Mouse (Mus musculus): ENCODE measurements around the gene Mrpl34. TPM values are rescaled to one million over a fixed set of nuclear protein-coding genes. Genes with fewer than 3 reads are reported as not detected.

The Mrpl34 gene
- polyA plus RNA-seq, 1 experiment from 2014 or later = 175 TPM

DNA sequence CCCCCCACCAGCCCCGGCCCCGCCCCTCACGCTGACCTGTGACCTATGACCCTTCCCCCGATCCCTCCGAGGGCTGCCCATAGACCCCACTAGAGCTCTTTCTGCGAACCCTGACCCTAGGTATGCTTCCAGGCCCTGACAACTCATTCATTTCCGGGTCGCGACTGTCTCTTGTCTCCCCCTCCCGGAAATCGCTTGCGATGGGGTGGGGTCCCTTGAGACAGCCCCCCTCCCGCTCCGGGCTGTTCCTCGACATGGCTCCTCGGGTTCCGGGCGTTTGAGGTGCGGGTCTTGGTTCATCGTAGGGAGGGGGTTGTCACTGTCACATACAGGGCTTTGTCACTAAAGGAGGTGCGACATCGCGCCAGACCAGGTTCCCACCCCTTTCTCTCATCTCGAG is 4.7 kb downstream of the Mrpl34 start:
- peaks cover 40% of the 10 kb centered on the region for H3K36me3 ChIP-seq
- under 1% methylated on average over 24 of the region's 24 CpGs for WGBS
- peak overlapping the region; percentile 94 for H3K9ac ChIP-seq
- H3K27ac ChIP-seq (ENCODE audit: poor library complexity, severe bottlenecking) = 0 out of 2 replicates have a peak overlapping the region, but pooled peaks have one; percentile 59
- H3K4me3 ChIP-seq = peak overlapping the region; percentile 96
- peak overlapping the region; percentile 85 for H3K4me2 ChIP-seq
- peaks cover 21% of the 10 kb centered on the region for H3K4me1 ChIP-seq (replicated peaks)
- H3K27me3 ChIP-seq (replicated peaks) = no peaks in the 10 kb centered on the region
- ATAC-seq (ENCODE audit: insufficient number of reproducible peaks, low FRiP score) = peak; percentile 5
- no peaks in the 10 kb centered on the region for H3K9me3 ChIP-seq (replicated peaks)

DNA sequence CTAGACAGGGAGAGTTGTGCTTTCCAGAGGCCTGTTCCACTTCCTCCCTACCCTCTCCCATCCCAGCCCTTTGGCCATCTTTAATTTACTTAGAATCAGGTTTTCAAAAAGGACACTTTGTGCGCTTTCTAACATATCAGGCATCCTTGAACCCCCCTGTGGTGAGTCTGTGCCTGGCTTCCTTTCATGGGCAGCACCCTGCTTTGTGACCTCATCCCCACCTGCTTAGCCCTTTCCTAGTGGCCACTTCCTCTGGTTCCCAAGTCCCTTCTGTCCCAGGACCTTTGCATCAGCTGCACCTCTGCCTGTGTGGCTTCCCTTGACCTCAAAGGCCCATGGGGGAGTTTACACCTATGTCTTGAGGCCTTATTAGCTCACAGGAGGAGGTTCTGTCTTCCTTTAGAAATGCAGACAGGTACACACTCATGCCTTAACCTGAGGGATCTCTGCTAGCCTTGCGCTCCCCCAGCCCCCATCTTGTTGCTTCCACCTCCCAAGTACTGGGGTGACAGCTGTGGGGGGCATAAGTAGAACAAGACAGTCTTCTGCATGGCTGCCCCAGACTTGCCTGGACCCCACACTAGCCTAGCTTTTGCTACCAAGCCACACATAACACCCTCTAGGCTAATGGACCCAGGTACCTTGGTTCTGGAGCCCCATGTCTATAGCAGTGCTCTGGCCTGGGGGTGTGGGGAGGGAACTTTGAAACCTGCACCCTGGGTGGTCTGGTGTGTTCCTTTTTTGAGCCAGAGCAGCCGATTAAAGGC is 5.6 kb downstream of the Mrpl34 start:
- no peak for ATAC-seq (ENCODE audit: insufficient number of reproducible peaks, low FRiP score)
- H3K9me3 ChIP-seq (replicated peaks) = no peaks in the 10 kb centered on the region
- no peak overlapping the region for H3K27ac ChIP-seq (ENCODE audit: poor library complexity, severe bottlenecking)
- H3K27me3 ChIP-seq (replicated peaks) = no peaks in the 10 kb centered on the region
- peak overlapping the region; percentile 96 for H3K4me3 ChIP-seq
- peak overlapping the region; percentile 85 for H3K4me2 ChIP-seq
- peak overlapping the region; percentile 94 for H3K9ac ChIP-seq
- peaks cover 20% of the 10 kb centered on the region for H3K4me1 ChIP-seq (replicated peaks)
- H3K36me3 ChIP-seq = peaks cover 49% of the 10 kb centered on the region
- 90% methylated on average over 3 of the region's 3 CpGs for WGBS

- H3K4me1 ChIP-seq (replicated peaks) = peaks cover 20% of the 10 kb centered on the region
- no peak overlapping the region for H3K9ac ChIP-seq
- ATAC-seq (ENCODE audit: insufficient number of reproducible peaks, low FRiP score) = no peak
- H3K4me3 ChIP-seq = no peak overlapping the region
- 74% methylated on average over 5 of the region's 5 CpGs for WGBS
- no peaks in the 10 kb centered on the region for H3K9me3 ChIP-seq (replicated peaks)
- 0 out of 2 replicates have a peak overlapping the region, but pooled peaks have one; percentile 85 for H3K4me2 ChIP-seq
- H3K27me3 ChIP-seq (replicated peaks) = no peaks in the 10 kb centered on the region
- H3K36me3 ChIP-seq = peaks cover 50% of the 10 kb centered on the region
- no peak overlapping the region for H3K27ac ChIP-seq (ENCODE audit: poor library complexity, severe bottlenecking)
Observed at GRCm38 (mm10) chr8:71470913-71471255, 6.1 kb downstream of the Mrpl34 start.

DNA sequence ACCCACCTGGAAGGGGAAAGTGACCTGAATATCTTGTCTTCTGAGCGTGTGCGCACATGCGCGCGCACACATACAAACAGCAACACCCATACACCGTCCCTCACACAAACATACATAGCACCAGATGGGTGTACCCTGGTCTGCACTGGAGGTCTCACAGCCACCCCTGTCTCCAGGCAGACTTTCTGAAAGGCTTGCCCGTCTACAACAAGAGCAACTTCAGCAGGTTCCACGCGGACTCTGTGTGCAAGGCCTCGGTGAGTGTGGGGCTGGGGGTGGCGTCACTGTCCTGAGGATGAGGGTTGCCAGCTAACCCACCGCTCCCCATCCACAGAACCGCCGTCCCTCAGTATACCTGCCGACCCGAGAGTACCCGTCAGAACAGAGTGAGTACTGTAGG is 7.1 kb downstream of the Mrpl34 start:
- H3K36me3 ChIP-seq = peaks cover 47% of the 10 kb centered on the region
- H3K9me3 ChIP-seq (replicated peaks) = no peaks in the 10 kb centered on the region
- H3K4me3 ChIP-seq = no peak overlapping the region
- no peaks in the 10 kb centered on the region for H3K27me3 ChIP-seq (replicated peaks)
- no peak for ATAC-seq (ENCODE audit: insufficient number of reproducible peaks, low FRiP score)
- H3K9ac ChIP-seq = no peak overlapping the region
- no peak overlapping the region for H3K4me2 ChIP-seq
- peaks cover 21% of the 10 kb centered on the region for H3K4me1 ChIP-seq (replicated peaks)
- WGBS = 91% methylated on average over 17 of the region's 17 CpGs
- no peak overlapping the region for H3K27ac ChIP-seq (ENCODE audit: poor library complexity, severe bottlenecking)

GRCm38 (mm10) chr8:71472601-71473386 is 8.0 kb downstream of the Mrpl34 start:
- no peak for ATAC-seq (ENCODE audit: insufficient number of reproducible peaks, low FRiP score)
- H3K36me3 ChIP-seq = peaks cover 47% of the 10 kb centered on the region
- WGBS = 88% methylated on average over 8 of the region's 8 CpGs

GRCm38 (mm10) chr8:71474344-71474743 is 9.6 kb downstream of the Mrpl34 start:
- Histone ChIP-seq H3K9me3 (replicated peaks) (no peaks in the 10 kb centered on the region), H3K36me3 (peaks cover 55% of the 10 kb centered on the region), H3K27me3 (replicated peaks) (peaks cover 18% of the 10 kb centered on the region), H3K4me2 (no peak overlapping the region), H3K4me1 (replicated peaks) (peaks cover 30% of the 10 kb centered on the region), H3K4me3 (no peak overlapping the region), H3K9ac (no peak overlapping the region), H3K27ac (ENCODE audit: poor library complexity, severe bottlenecking) (no peak overlapping the region)
- no peak for ATAC-seq (ENCODE audit: insufficient number of reproducible peaks, low FRiP score)
- WGBS = 94% methylated on average over 18 of the region's 18 CpGs

More at GRCm38 (mm10) chr8:71472601-71473386, 8.0 kb downstream of the Mrpl34 start:
- Histone ChIP-seq H3K4me3 (no peak overlapping the region), H3K27ac (ENCODE audit: poor library complexity, severe bottlenecking) (no peak overlapping the region), H3K27me3 (replicated peaks) (0 out of 2 replicates have a peak, but pooled peaks cover 5% of the 10 kb centered on the region), H3K4me2 (no peak overlapping the region), H3K9me3 (replicated peaks) (no peaks in the 10 kb centered on the region), H3K4me1 (replicated peaks) (peaks cover 30% of the 10 kb centered on the region), H3K9ac (no peak overlapping the region)

GRCm38 (mm10) chr8:71474785-71475701 is 10.3 kb downstream of the Mrpl34 start:
- Histone ChIP-seq H3K9me3 (replicated peaks) (no peaks in the 10 kb centered on the region), H3K27ac (ENCODE audit: poor library complexity, severe bottlenecking) (no peak overlapping the region; the same call in 1 of the 2 replicates), H3K9ac (no peak overlapping the region), H3K4me3 (no peak overlapping the region; the same call in 1 of the 2 replicates), H3K4me2 (peak overlapping the region; percentile 92; the same call in 1 of the 2 replicates), H3K4me1 (replicated peaks) (peaks cover 25% of the 10 kb centered on the region), H3K27me3 (replicated peaks) (peaks cover 25% of the 10 kb centered on the region), H3K36me3 (peaks cover 55% of the 10 kb centered on the region)
- WGBS = 88% methylated on average over 25 of the region's 25 CpGs
- ATAC-seq (ENCODE audit: insufficient number of reproducible peaks, low FRiP score) = no peak

GRCm38 (mm10) chr8:71475702-71476075 is 10.9 kb downstream of the Mrpl34 start:
- Histone ChIP-seq H3K4me2 (peak overlapping the region; percentile 92), H3K9ac (peak overlapping the region; percentile 86), H3K27ac (ENCODE audit: poor library complexity, severe bottlenecking) (peak overlapping the region; percentile 80), H3K36me3 (peaks cover 58% of the 10 kb centered on the region), H3K9me3 (replicated peaks) (no peaks in the 10 kb centered on the region), H3K4me3 (peak overlapping the region; percentile 78), H3K4me1 (replicated peaks) (peaks cover 18% of the 10 kb centered on the region), H3K27me3 (replicated peaks) (peaks cover 32% of the 10 kb centered on the region)
- ATAC-seq (ENCODE audit: insufficient number of reproducible peaks, low FRiP score) = peak; percentile 19; the same call in 1 of the 2 replicates
- 23% methylated on average over 4 of the region's 4 CpGs for WGBS

GRCm38 (mm10) chr8:71476099-71476940 is 11.6 kb downstream of the Mrpl34 start:
- H3K9me3 ChIP-seq (replicated peaks) = no peaks in the 10 kb centered on the region
- 1% methylated on average over 117 of the region's 121 CpGs for WGBS
- peaks cover 16% of the 10 kb centered on the region for H3K4me1 ChIP-seq (replicated peaks)
- peaks cover 51% of the 10 kb centered on the region for H3K36me3 ChIP-seq
- peak overlapping the region; percentile 86 for H3K9ac ChIP-seq
- H3K4me2 ChIP-seq = peak overlapping the region; percentile 92
- peak overlapping the region; percentile 78 for H3K4me3 ChIP-seq
- peak overlapping the region; percentile 80 for H3K27ac ChIP-seq (ENCODE audit: poor library complexity, severe bottlenecking)
- H3K27me3 ChIP-seq (replicated peaks) = peaks cover 38% of the 10 kb centered on the region
- ATAC-seq (ENCODE audit: insufficient number of reproducible peaks, low FRiP score) = peak; percentile 81
